Mouse (Mus musculus): ENCODE data around the gene Sbpl. TPM values are rescaled to one million over a fixed set of nuclear protein-coding genes. Genes with fewer than 3 reads are reported as not detected.

The Sbpl gene
- total RNA-seq (2014; fragmentation: Nextera tagmentation) (not detected in 2 replicates), total RNA-seq (2017) (not detected in 2 replicates)

DNA sequence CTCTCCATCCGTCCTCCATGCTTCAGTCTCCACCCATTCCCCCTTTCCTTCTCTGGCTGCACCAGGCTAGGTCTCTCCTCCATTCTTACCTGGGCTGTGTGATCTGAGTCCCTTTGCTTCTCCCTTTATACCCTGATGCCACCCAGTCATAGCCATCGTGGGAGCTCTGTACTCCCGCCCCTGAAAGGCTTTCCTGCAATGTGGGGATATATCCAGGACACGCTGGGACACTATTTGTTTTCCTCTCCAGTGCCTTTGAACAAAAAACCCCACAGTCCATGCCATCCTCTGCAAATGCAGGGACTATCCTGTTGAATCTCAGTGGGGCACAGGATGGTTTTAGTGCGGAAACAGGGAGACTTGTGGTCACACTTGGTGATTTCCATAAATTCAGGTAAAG, at the start of gene Sbpl:
Gene Sbpl, minus strand, starts transcription at position 101 of the 400 bp plus-strand sequence.
- no peak for ATAC-seq (replicated peaks; ENCODE audit: poor library complexity, severe bottlenecking)

DNA sequence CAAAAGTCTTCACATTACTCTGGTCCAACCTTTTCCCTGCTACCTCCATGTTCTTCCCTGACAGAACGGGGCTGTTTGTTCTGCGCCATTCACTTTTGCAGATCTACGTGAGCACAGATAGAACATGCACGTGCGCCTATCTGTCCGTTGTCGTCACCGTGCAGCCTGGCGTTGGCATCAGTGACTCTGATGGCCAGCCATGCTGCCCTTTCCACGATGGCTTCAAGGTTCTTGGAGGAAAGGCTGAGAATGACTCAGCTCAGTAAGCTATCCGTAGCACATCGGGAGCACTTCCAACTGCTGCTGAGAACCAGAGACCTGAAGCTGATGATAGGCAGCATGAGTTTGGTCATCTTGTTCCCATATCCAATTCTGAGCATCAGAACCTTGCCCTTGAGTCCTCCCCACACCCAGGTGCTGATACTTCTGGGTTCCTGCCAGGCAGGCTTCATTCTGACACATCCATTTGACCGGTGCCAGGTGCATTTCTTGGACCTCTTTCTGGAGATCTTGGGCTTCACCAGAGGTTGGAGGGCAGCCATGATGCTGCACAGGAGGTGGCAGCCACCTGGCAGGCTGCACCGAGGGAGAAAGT, 49.1 kb upstream of the Sbpl start:
- no peak for ATAC-seq (replicated peaks; ENCODE audit: poor library complexity, severe bottlenecking)

DNA sequence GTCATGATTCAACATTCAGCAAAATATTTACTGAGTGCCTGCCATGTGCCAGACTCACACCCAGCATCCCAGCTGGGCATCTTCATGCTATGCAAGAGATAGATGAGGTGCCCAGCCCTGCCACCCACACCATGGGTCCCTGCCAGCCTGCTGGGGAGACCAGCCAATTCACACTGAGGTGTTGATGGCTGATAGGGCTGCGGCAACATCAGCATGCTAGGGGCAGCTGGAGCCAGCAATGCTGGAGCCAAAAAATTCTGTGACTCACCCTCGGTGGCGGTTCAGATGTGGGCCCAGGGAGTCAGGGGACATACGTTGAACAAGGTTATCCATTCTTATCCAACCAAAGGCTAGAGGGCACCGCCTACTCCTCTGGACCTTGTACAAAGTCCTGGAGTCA, 45.3 kb upstream of the Sbpl start:
- ATAC-seq (replicated peaks; ENCODE audit: poor library complexity, severe bottlenecking) = no peak

DNA sequence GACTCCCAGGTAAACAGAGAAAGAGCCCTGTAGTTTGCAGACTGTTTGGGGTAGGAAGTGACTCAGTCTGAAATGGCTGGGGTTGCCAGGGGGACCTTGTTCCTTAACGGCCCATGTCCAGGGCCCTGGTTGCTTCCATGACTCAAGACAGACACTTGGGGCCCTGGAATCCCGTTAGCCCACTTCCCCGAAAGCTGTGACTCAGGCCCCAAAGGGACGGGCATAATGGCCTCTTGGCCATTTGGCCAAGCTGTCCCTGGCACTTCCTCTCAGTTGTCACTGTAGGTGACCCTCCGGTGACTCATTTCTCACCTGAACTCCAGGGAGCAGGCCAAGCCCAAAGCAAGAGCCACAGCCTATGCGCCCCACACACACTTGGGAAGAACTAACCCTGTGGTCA, 43.3 kb upstream of the Sbpl start:
- peak; percentile 49 for ATAC-seq (replicated peaks; ENCODE audit: poor library complexity, severe bottlenecking)

DNA sequence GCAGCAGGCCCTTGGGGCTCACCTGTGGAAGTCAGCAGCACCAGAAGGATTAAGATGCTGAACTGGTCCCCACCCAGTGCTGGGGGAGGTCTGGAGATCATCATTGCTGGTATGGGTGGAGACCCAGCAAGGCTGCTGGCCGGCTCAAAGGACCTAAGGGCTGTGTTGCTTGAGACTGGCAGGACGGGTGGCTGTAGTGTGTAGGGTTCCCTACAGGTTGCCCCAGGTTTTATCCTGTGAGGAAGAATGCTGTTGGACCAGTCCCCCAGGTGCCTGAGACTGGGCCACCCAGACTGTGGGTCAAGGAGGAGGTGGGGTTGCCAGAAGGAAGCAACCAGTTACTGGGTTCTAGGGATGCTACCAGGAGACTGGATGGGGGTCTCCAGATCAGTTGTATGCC, 42.8 kb upstream of the Sbpl start, which contains the start of gene Prss22:
Gene Prss22, minus strand, starts transcription at position 200 of the 400 bp plus-strand sequence.
- ATAC-seq (replicated peaks; ENCODE audit: poor library complexity, severe bottlenecking) = no peak

DNA sequence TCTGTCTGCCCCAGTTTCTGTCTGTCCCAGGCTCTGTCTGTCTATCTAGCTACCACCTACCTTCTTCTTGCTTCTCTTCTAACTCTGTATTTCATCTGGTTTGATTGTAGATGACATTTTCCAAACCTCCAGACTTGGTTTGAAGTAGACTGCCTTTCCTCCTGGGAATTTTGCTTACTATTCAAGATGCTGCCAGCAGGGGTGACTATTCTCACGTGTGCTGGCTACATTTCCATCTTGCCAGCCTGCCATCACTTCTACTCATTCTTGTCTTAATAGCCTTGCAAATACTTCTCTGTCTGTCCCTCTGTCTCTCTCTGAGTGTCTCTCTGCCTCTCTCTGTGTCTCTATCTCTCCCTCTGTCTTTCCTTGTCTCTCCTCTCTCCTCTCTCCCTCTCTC, 40.3 kb upstream of the Sbpl start:
- ATAC-seq (replicated peaks; ENCODE audit: poor library complexity, severe bottlenecking) = no peak

DNA sequence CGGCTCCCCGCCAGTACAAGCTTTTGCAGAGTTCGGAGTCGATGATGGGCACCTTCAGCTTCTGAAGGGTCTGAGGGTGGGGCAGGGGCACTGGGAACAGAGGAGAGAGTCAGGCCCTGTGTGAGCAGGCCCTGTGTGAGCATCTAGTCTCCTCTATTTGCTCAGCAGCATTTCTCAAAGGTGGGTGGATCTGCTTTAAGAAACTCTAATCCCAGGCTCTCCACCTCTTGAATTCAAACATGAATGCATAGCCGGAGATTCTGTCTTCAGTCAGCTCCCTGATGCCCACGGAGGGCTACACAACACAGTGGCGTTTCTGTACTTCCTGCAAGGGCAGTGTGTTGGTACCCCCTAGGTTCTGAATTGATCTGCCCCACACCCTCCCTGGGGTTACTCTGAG, 39.6 kb upstream of the Sbpl start:
- ATAC-seq (replicated peaks; ENCODE audit: poor library complexity, severe bottlenecking) = no peak

DNA sequence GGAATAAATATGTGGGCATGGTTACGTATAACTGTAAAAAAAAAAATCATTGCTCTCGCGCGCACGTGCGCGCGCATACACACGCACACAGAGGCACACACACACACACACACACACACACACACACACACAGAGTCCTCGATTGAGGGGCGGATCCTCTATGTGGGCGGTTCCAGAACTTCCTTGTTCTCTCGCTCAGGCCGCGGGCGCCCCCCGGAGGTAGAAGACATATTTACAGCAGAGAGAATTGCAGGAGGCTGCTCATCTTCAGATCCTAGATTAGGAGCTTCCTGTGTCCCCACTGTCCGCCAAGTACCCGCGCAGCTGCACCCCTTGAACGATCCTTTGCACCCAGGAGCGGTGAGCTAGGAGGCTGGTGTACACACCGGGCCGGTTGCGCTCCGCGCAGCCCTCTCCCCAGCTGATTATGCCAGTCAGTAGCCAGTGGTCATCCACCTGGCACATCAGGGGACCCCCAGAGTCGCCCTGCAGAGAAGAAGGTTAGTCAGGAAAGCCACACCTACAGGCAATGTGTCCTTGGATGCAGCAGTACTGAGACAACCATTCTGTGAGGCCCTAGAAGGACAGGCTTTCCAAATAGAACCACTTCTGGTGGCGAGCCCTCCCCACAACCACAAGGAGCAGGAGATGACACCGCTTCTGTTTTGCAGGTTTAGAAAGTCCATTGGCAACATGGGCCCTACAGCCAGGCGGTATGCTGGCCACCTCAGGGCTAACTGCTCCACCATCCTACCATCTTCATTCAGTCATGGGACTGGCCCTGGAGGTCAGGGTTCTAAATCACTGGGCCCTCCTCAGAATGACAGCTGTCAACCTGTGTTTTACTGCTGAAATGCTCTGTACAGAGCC, 38.7 kb upstream of the Sbpl start:
- ATAC-seq (replicated peaks; ENCODE audit: poor library complexity, severe bottlenecking) = peak; percentile 90

DNA sequence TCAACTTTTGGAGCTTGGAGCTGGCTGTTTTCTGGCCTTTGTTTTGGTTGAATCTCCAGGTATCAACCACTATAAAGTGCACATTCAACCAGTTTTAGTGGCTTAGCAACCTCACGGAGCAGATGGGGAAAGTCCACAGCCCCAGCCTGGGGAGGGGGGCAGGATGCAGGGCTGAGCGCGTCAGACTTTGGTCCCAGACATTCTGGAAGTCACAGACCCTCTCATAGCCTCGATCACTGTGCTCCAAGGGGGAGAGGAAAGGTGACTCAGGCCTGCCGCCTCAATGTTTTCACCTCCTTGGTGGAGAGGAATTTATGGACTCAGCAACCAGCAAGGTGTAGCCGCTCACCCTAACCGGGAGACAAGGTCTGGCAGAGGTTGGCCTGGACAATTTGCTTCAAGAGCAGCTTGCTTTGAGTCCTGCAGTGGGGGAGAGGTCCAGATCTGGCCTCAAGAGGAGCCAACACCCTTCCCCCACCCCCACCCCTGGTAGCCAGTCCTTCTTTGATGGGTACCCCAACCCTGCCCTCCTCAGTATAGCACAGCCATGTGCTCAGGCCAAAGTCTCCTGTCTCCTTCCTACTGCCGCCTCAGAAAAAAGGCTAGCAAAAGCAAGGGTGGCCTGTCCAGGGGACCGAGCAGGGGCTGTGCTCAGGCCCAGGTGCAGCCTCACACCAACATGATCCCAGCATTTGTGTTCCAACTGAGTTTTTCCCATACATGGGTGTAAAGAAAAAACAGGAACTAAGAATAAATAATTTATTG, 37.9 kb upstream of the Sbpl start:
- peak; percentile 23; the same call in 1 of the 2 replicates for ATAC-seq (replicated peaks; ENCODE audit: poor library complexity, severe bottlenecking)

DNA sequence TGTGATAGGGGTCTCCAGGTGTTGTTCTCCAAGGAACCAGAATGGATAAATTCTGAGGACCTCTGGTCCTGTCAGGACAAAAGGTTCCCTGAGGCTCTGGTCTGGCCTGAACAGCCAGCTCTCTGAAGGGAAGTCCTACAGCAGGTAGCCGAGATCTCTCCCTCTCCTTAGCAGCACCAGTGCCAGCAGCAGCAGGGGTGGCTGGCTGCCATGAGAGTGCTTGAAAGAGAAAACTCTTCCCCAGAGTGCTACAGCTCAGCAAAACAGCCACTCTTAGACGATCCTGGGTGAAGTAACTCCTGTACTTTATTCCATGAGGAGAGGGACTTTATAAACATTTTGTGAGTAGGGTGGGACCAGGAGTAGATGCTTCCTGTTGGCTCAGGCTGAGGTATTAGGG, 34.7 kb upstream of the Sbpl start:
- no peak for ATAC-seq (replicated peaks; ENCODE audit: poor library complexity, severe bottlenecking)

DNA sequence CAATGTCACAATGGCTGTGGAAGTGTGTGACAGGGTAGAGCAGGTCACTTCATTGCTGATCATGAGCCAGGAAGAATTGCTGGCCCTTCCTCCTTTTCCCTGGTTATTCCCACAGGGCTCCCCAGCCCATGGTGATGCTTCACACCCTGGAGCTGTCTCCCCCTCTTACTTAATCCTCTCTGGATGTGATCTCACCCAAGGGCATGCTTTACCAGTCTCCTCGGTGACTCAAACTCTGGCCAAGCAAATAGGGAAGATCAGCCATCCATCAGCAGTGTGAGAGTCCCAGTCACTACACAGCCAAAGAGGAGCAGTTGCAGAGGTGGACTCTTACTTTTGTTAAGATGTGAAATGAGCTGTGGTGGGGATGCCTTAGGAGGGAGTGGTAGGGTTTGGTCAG, 29.9 kb upstream of the Sbpl start:
- ATAC-seq (replicated peaks; ENCODE audit: poor library complexity, severe bottlenecking) = no peak

DNA sequence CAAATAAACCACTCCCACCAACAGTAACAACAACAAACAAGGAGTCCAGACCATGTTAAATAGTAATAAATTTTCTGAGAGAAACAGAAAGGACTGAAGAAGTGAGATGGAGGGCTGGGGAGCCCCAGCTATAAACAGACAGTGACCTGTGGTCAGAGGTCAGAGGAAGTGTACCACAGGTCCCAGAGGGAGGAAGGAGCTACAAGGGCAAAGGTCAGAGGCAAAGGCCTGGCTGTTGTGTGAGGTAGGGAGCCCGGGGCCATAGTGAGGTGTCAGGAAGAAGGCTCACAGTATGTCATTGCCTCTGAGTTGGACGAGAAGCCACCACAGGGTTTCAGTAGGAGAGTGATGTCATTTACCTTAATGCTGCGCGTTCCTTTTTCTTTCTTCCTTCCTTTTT, 27.8 kb upstream of the Sbpl start:
- peak; percentile 47 for ATAC-seq (replicated peaks; ENCODE audit: poor library complexity, severe bottlenecking)

DNA sequence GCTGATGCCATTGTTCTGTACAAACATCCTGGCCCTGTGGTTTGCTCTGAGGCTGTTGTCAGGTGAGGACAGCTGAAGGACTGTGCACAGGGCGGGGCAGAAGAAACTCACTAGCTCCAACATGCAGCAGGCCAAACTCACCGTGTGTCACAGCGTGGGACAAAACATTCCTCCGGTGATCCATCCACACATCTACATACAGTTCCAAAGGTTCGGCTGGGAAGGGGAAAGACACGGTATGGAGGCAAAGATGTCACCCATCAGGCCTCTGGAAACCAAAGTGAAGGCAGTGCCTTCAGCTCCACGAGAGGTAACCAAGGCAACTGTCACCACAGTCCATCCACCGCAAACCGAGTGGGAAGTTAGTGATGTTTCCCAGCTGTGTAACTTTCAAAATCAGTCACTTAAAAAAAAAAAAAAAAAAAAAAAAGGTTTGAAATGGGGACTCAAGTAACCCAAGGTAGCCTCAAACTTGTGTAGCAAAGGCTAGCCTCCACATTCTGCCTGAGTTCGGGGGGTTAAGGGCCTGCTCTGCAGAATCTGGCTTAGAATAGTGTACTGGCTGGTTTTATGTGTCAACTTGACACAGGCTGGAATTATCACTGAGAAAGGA, 25.3 kb upstream of the Sbpl start, which contains the start of gene Prss30:
Gene Prss30, minus strand, starts transcription at position 270 of the 613 bp plus-strand sequence.
- peak; percentile 87 for ATAC-seq (replicated peaks; ENCODE audit: poor library complexity, severe bottlenecking)

DNA sequence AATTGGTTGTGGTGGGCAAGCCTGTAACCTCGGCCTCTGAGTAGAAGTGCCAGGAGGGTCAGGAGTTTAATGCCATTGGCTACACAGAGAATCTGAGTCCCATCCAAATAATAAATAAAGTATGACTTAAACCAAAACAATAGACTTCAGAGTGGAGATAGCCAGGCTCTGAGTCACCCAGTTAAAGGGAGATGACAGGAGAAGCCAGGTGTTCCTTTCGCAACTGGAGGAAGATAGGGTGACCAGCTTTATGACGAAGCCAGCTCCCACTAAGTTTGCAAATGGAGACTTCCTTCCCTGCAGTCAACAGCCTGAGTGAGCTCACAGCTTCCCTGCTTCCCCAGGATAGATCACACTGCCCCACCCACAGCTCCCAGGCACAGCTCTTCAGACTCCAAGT, 24.4 kb upstream of the Sbpl start:
- ATAC-seq (replicated peaks; ENCODE audit: poor library complexity, severe bottlenecking) = peak; percentile 54

DNA sequence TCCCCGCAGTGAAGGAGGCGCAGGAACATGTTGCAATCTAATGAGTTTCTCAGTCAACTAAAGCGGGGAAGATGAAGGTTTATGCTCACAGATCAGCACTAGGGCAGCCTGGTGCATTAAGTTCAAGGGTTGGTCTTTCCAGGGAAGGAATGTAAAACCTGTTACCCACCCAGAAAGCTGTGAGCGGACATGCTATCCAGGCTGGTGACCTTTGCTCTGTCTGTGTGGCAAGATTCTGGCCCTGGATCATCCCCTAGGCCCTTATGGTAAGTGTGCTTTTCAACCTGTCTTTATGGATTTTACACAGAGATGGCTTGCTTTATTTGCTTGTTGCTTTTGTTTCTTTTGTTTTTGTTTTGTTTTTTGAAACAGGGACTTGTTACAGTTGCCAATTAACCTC, 21.6 kb upstream of the Sbpl start:
- no peak for ATAC-seq (replicated peaks; ENCODE audit: poor library complexity, severe bottlenecking)

DNA sequence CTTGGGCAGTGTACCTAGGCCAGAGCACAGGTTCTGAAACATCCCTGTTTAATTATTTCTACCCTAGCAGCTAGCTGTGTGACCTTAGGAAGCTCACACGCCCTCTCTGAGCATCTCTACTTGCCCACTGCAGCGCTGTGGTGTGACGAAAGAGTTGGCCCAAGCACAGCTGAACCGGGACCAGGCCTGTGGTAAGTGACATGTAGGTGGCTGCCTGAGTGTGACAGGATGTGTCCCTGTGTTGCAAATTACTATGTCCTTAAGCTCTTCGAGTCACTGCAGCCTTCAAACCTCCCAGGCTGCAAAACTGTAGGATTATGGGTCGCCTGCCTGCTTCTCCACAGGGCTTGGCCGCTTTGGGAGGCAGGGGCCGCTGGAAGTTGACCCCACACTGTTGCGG, 16.2 kb upstream of the Sbpl start:
- no peak for ATAC-seq (replicated peaks; ENCODE audit: poor library complexity, severe bottlenecking)

DNA sequence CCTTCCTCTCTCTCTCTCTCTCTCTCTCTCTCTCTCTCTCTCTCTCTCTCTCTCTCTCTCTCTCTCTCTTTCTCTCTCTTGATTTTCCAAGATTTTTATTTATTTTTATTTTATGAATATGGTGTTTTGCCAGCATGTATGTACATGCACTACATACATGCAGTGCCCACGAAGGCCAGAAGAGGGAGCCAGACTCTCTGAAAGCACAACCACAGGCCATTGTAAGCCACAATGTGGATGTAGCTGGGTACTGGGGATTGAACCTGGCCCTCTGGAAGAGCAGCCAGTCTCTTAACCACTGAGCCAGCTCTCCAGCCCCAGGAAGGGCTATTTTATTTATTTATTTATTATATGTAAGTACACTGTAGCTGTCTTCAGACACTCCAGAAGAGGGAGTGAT, 14.2 kb upstream of the Sbpl start:
- peak; percentile 59 for ATAC-seq (replicated peaks; ENCODE audit: poor library complexity, severe bottlenecking)

DNA sequence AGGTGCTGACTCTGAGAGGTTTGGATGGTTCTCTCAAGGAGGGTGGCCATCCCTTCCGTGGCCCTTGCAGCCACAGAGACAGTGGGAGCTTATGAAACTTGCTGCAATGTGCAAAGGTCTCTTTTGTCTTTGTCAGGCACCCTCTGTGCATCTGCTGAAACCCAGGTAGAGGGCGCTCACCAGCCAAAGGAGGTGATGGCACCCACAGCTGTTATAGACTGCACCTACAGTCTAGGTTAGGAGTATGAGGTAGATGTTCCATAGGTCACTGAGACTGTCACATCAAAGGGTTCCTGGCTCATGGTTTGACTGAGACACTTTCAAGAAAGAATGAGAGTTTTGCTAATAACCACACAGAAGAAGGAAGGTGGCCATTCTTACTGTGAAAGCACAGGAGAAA, 13.7 kb upstream of the Sbpl start:
- no peak for ATAC-seq (replicated peaks; ENCODE audit: poor library complexity, severe bottlenecking)

DNA sequence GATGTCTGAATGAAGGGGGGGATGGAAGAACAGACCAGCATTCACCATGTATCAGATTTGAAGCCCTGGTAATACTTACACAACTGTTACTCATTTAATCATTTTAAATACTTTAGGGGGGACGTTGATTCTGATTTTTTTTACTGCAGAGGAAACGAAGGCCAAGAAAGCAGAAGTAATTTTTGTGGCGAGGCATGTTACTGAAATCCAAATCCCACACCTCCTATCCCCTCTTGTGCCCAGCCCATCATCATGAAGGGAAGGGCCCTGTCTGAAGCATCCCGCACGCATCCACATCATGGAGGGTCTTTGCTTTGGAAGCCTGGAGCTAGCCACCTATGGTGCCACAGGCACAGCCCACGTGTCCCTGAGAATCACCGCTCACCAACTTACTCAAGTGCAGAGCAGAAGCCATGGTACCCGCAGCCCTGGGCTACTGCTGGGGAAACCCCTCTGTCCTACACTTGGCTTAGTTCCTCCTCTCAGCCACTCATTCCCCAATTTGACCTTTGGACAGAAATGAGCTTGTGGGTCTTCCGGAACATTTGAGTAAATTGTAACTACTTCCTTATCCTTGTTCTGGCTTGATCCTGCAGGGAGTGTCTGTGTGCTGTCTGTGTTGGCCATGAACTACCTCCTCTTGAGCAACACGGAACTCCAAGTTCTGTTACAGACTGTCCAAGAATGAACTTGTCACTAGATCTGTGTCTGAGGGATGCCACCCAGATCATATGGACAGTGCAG, 11.8 kb upstream of the Sbpl start:
- ATAC-seq (replicated peaks; ENCODE audit: poor library complexity, severe bottlenecking) = peak; percentile 83

All from granulocyte monocyte progenitor cell, adult 5-6 weeks (primary cell).